Mouse (Mus musculus): Measurements from ENCODE around the gene Haus3.

Haus3 gene

DNA sequence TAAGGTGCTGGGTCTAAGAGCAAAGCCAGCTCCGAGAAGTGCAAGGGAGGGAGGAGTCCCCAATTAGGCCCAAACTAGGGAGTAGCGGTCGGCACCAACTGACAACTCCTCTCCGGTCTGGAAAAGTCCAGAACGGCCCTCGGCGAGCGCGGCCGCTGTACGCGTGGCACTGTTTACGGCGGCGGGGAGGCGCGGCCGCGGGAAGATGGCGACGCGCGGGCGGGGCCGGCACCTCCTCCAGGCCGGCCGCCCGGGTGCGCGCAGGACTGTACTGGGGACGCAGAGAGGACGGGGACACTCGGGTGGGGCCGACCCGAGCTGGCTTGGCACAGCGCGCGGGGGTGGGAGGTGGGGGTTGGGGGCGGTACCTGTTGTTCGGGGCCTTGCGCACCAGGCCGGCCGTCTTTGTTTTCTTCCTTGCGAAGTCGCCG, 17.6 kb upstream of the Haus3 start:
- peak; percentile 70 for DNase-seq (ENCODE audit: low spot score)

DNA sequence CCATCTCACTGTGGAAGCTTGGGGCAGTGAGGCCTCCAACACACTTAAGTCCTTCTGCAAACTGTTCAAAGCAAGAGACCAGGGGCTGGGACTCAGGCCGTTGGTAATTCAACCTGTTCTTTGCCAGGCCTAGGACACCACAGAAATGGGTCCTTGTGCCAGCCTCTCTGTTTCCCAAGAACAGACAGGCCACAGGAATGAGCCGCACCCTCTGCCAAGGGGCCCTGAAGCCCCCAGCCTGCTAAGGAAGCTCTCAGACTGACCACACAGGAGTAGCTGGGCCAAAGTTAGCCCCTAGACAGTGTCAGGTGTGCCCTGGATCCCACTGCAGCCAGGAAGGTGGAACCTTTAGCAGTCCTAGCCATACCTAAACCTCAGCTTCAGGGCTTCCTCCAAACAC, 17.1 kb upstream of the Haus3 start:
- no peak for DNase-seq (ENCODE audit: low spot score)

- DNase-seq (ENCODE audit: low spot score): no peak
Observed at GRCm38 (mm10) chr5:34185791-34186190, 16.5 kb upstream of the Haus3 start.

DNA sequence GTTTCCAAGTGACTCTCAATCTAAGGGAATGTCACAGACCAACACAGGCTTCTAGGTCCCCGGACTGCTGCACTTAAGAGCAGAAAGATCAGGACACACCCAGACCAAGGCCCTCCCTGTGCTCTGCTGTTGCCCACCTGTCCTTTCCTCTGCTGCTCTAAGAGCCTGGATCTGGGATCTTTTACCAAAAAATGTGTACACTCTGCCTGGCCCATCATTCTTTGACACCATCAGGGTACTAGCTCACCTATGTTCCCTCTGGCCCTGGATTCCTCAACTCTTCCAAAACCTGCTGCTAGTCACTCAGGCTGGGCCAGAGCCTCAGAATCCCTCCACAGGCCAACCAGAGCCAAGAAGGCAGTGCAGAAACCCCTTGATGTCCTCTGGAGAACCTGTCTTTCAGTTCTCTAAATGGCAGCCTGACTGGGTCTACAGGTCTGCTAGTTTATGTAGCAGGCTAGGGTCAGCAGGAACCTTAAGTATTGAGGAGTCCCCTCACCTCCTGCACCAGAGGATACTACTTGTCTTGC, 15.8 kb upstream of the Haus3 start:
- no peak for DNase-seq (ENCODE audit: low spot score)

DNA sequence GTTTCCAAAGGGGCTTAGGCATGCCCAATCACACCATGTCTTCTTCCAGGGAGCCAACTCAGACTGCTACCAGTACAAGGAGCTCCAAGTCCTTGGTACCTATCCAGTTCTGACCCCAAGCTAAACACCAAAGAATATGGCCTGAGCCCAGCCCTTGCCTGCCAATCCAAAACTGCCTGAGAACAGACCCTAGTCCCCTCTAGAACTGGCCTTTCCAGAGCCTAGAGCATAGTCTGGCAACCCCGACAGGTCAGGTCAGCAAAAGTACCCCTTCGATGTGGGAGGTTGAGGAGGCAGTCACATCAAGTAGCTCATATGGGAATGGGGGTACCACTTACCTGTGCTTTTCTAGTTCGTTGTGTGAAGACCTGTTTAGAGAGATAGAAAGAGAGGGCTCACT, 14.6 kb upstream of the Haus3 start:
- DNase-seq (ENCODE audit: low spot score): no peak

GRCm38 (mm10) chr5:34183156-34183880, 14.0 kb upstream of the Haus3 start:
- DNase-seq (ENCODE audit: low spot score): no peak

DNA sequence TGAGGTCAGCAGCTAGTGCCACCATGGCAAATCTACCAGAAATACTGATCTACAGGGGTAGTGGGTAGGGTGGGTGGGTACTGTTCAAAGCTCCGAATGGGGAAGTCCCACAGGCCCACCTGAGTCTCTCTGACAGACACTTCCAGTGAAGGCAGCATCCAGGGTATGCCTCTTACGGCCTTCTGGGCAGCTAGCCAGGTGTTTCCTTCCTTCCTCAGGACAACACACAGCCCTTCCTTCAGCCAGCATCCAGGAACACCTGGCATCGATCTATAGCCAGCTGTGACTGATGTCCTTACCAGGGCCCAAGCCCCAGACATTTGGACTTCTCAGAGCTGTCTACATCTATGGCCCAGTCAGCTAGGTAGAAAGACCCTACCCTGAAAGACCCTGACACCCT, 13.2 kb upstream of the Haus3 start:
- no peak for DNase-seq (ENCODE audit: low spot score)

- DNase-seq (ENCODE audit: low spot score): no peak
Observed at GRCm38 (mm10) chr5:34177821-34178220, 8.5 kb upstream of the Haus3 start.

DNA sequence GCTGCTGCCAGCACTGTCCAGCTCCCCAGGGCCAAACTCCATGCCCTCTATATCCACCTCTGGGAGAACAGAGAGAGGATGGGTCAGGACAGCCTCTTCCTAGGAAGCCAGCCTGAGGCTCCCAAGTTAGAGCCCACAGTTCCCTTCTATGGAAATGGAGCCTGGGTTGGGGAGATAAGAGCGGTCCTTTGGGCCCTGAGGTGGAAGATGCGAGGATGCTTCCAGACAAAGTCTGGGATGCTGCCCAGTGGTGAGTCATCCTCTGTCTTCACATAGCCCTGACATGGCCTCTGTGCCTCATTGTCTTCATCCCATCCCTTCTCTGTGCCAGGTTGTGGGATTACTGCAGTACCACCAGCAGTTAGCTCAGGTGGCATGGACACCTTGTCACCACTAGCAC, 7.8 kb upstream of the Haus3 start:
- DNase-seq (ENCODE audit: low spot score): no peak

- no peak for DNase-seq (ENCODE audit: low spot score)
Observed at GRCm38 (mm10) chr5:34176691-34177090, 7.4 kb upstream of the Haus3 start.

DNA sequence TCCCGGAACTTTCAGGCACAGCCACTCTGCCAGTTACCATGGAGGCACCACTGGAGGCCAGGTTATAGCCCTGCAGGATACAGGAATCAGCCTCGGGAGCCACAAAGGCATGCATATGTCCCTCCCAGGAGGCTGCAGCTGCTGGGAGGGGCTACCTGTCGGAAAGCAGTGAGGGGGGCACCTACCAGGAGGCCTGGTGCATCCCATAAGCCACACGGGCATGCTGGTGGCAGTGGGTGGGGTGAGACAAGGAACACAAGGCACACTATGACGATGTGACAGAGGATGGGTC, 6.0 kb upstream of the Haus3 start:
- no peak for DNase-seq (ENCODE audit: low spot score)

- no peak for DNase-seq (ENCODE audit: low spot score)
Observed at GRCm38 (mm10) chr5:34174550-34175402, 5.4 kb upstream of the Haus3 start.

GRCm38 (mm10) chr5:34174021-34174420, 4.7 kb upstream of the Haus3 start:
- no peak for DNase-seq (ENCODE audit: low spot score)

DNA sequence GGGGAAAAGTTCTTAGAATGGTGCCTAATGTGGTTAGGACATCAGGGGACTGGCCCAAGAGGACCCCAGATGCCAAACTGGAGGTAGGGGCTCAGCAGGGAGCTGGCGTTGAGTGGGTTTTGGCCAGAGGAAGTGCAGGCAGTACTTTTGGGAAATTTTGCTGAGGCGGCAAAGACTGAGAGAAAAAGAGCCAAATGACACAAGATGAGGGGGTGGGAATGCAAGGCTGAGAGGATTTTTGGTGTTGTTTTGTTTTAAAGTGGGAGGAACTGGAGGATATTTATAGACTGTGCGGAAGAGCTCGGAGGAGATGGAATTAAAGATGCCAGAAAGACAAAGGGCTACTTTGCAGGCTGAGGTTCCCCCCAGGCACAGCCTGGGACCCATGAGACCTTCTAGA, 1.4 kb upstream of the Haus3 start:
- no peak for DNase-seq (ENCODE audit: low spot score)

GRCm38 (mm10) chr5:34169954-34170353, 627 bp upstream of the Haus3 start:
- no peak for DNase-seq (ENCODE audit: low spot score)

DNA sequence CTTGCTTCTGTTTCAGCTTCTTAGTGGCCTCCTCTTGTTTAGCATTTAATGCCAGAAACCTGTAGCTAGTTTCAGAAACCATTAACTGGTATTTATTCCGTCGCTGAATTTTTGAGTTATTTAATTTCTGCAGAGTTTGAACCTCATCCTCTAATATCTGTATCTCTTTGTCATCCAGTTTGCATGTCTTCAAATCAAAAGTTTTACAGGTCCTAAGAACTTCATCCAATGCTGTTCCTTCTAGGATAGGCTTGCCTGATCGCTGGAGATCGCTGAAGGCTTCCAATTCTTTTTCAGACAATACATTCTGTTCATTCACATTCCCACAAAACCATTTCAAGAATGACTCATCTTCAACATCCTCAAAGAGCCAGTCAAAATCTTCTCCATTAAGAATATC, 1.5 kb downstream of the Haus3 start:
- DNase-seq (ENCODE audit: low spot score): no peak

DNA sequence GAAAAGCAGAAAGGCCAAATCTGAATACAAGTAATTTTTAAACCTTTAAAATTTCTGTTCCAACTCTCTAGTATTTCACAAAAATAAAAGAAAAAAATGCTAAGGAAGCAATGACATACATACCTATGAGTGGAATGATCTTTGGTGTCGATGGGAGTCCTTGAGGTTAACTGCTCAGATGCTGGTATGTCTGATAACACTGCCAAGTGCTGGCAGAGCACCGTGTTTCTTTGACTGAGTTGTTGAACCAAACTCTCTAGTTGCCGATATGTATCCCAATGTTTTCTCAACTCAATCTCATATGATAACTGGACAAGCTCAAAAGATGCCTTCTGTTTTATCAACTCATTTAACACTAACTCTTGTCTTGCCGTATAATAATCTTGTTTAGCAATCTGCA, 3.5 kb downstream of the Haus3 start:
- DNase-seq (ENCODE audit: low spot score): no peak

GRCm38 (mm10) chr5:34148476-34148875, 20.9 kb downstream of the Haus3 start:
- DNase-seq (ENCODE audit: low spot score): no peak

DNA sequence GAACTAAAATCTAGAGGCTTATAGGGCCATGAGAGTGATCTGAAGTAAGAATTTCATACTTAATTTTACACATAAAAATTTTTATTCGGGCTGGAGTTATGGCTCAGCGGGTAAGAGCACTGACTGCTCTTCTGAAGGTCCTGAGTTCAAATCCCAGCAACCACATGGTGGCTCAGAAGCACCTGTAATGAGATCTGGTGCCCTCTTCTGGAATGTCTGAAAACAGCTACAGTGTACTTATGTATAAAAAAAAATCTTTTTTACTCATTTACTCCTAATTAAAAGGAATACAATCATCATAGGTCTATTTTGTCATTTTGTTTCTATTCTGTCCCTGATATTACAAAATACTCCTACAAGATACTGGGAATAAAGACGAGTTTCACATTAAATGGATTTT, 21.8 kb downstream of the Haus3 start:
- DNase-seq (ENCODE audit: low spot score): no peak

DNA sequence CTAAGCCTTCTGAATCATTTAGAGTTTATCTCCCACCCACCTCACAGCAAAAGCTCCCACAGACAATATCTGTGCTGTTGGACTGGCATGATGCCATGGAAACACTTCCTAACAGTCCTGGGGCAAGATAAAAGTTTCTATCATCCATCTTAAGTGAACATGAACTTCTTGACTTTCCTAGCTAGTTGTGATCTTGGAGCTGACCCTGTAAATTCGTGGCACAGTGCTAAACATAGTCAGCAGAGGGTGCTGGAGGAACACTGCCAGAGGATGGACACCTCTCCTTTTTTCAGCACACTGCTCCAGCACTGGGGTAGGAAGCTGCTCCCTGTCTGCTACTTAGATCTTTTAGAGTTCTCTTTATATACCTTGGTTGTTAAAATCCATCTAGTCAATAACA, 29.6 kb downstream of the Haus3 start:
- peak; percentile 13 for DNase-seq (ENCODE audit: low spot score)

- no peak for DNase-seq (ENCODE audit: low spot score)
Observed at GRCm38 (mm10) chr5:34132731-34133130, 36.6 kb downstream of the Haus3 start.

GRCm38 (mm10) chr5:34124131-34124530, 45.2 kb downstream of the Haus3 start:
- DNase-seq (ENCODE audit: low spot score): no peak

DNA sequence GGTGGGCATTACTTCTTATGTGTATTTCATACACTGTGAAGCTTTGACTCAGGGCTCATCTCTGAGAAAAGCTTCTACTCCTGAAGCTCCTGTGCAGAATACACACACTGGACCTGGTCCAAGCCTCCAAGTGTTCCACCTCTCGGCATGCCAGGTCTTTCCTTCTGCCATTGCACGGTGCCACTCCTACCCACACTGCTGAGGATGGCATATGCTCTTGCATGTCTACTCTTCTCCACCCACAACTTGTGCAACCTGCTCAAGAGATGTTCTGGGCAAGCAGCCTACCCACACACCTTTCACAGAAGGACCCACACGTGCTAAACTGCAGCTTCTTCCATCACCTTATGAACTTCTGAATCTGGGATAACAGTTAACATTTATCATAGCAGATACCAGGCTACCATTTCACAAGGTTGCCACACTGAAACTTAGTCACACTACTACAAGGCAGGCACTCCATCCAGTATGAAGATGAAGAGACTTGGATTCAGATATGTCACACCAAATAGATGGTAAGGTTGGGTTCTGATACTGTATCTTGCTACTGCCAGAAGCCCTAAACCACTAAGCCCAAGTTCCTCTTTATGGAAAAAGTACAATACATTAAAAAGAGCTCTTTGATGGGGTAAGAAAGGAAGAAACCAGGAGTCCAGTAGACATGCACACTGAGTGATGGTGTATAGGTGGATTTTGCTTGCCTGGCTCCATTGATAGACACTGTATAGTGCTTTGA, 50.0 kb downstream of the Haus3 start:
- DNase-seq (ENCODE audit: low spot score): no peak

Measured in ovary, postnatal 36 days (tissue).